Mouse (Mus musculus) neural tube, embryonic 12.5 days (tissue): ENCODE results near the gene Arid1b. TPM values are rescaled to one million over a fixed set of nuclear protein-coding genes. Genes with fewer than 3 reads are reported as not detected.

Experiments used
- ATAC-seq: fragments of 200-750 bp; cut with Nextera tagmentation; 2 replicates; pipeline ENCODE4 v1.8.0; 2017; ENCODE audit warnings: low read depth, mild to moderate bottlenecking, moderate TSS enrichment, moderate library complexity; ENCODE audit not compliant: low FRiP score
- H3K27ac ChIP-seq: fragments of 300-500 bp; sonication (generic); 2 replicates; pipeline ENCODE4 v1.5.1; 2016
- H3K27me3 ChIP-seq: fragments of 300-500 bp; sonication (generic); replicated peaks from 2 replicates; pipeline ENCODE4 v1.6.1; 2016; ENCODE audit warnings: mild to moderate bottlenecking
- H3K36me3 ChIP-seq: fragments of 300-500 bp; sonication (generic); 2 replicates; pipeline ENCODE4 v1.6.1; 2016; ENCODE audit warnings: mild to moderate bottlenecking
- H3K4me1 ChIP-seq: fragments of 300-500 bp; sonication (generic); 2 replicates; pipeline ENCODE4 v1.6.1; 2016
- H3K4me2 ChIP-seq: fragments of 300-500 bp; sonication (generic); replicated peaks from 2 replicates; pipeline ENCODE4 v1.6.1; 2016; ENCODE audit warnings: mild to moderate bottlenecking
- H3K4me3 ChIP-seq: fragments of 300-500 bp; sonication (generic); 2 replicates; pipeline ENCODE4 v1.5.1; 2016
- H3K9ac ChIP-seq: fragments of 300-500 bp; sonication (generic); 2 replicates; pipeline ENCODE4 v1.6.1; 2016; ENCODE audit warnings: mild to moderate bottlenecking
- H3K9me3 ChIP-seq: fragments of 300-500 bp; sonication (generic); 2 replicates; pipeline ENCODE4 v1.6.1; 2016; ENCODE audit warnings: mild to moderate bottlenecking
- WGBS: fragments of 180-500 bp; shearing (Covaris S2); methylation state at CpG from one replicate; pipeline ENCODE4 v1.1.7; 2016; 5-methylcytosine and 5-hydroxymethylcytosine counted together
- polyA plus RNA-seq: library from polyadenylated mRNA; unstranded; fragments of >200 nt; fragmentation: Nextera tagmentation; extraction: Ambion mirVana; gene quantifications from 2 replicates; pipeline ENCODE4 v1.2.1, GENCODE M21; 2016

Arid1b gene
- polyA plus RNA-seq, 1 experiment from 2014 or later: 18.7 TPM

DNA sequence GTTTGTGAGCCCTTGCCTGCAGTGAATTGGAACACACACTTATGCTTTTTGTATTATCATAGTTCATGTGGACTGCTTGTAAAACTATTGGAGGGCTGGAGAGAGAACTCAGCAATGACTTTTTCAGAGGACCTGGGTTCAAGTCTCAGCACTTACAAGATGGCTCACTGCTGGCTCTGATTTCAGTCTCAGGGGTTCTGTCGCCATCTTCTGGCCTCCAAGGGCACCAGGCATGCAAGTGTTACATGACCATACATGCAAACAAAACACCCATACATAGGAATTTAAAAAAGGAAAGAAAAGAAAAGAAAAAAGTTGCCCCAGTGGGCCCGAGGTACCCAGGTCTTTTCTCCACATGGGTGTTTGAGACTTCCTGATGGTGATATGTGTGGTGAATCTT, 32.4 kb downstream of the Arid1b start:
- H3K4me1 ChIP-seq: peaks cover 21% of the 10 kb centered on the region
- ATAC-seq: no peak
- no peak overlapping the region for H3K27ac ChIP-seq
- no peaks in the 10 kb centered on the region for H3K36me3 ChIP-seq
- H3K27me3 ChIP-seq: no peaks in the 10 kb centered on the region
- no peak overlapping the region for H3K9ac ChIP-seq
- 63% methylated on average over 2 of the region's 2 CpGs for WGBS
- H3K9me3 ChIP-seq: no peaks in the 10 kb centered on the region
- no peak overlapping the region for H3K4me3 ChIP-seq
- H3K4me2 ChIP-seq: no peak overlapping the region

DNA sequence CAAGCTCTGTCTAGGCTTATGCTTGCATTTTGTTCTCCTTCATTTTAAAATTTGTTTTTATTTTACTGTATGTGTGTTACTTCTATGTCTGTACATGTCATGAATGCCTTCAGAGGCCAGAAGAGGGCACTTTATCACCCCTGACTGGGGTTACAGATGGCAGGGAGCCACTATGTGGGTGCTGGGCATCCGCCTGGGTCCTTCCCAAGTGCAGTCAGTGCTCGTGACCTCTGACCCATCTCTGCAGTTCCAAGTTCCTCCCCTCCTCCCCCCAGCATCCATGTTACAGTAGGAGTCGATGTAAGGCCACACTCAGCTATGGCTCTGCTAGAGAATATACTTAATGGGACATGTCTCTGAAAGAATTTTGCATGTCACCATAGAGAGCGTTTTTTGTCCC, 35.0 kb downstream of the Arid1b start:
- ATAC-seq: no peak
- Histone ChIP-seq H3K4me2 (no peak overlapping the region), H3K27ac (no peak overlapping the region), H3K27me3 (no peaks in the 10 kb centered on the region), H3K4me1 (peaks cover 10% of the 10 kb centered on the region; the same call in 1 of the 2 replicates), H3K9me3 (no peaks in the 10 kb centered on the region), H3K9ac (no peak overlapping the region), H3K36me3 (no peaks in the 10 kb centered on the region), H3K4me3 (no peak overlapping the region)
- WGBS: 91% methylated on average over 4 of the region's 4 CpGs

GRCm38 (mm10) chr17:5030290-5030689, 36.2 kb downstream of the Arid1b start:
- Histone ChIP-seq H3K4me2 (no peak overlapping the region), H3K4me3 (no peak overlapping the region), H3K27ac (no peak overlapping the region), H3K27me3 (no peaks in the 10 kb centered on the region), H3K36me3 (no peaks in the 10 kb centered on the region), H3K4me1 (peaks cover 11% of the 10 kb centered on the region; the same call in 1 of the 2 replicates), H3K9ac (no peak overlapping the region), H3K9me3 (no peaks in the 10 kb centered on the region)
- ATAC-seq: no peak
- 67% methylated on average over 2 of the region's 2 CpGs for WGBS

DNA sequence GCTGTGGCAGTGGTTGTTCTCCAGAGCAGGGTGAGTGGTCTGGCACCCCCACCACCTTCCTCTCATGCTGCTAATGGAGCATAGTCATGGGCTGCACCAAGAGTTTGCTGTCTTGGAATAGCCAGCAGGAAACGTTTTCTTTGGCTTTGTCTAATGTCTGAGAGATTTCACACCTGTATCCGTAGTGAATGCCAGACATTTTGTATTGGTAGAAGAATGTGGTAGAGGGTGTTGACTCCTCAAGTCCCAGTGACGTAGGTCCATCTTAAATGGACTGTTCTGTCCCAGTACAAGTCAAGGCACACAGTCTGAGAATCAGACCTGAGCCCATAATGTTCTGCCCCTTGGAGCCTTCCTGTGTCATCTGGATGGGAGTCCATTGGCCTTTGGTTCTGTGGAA, 39.2 kb downstream of the Arid1b start:
- Histone ChIP-seq H3K9ac (no peak overlapping the region), H3K4me2 (no peak overlapping the region), H3K36me3 (no peaks in the 10 kb centered on the region), H3K9me3 (no peaks in the 10 kb centered on the region), H3K4me1 (peaks cover 19% of the 10 kb centered on the region), H3K27me3 (no peaks in the 10 kb centered on the region), H3K27ac (no peak overlapping the region), H3K4me3 (no peak overlapping the region)
- ATAC-seq: no peak
- 69% methylated on average over 3 of the region's 3 CpGs for WGBS

GRCm38 (mm10) chr17:5034201-5034600, 40.1 kb downstream of the Arid1b start:
- 90% methylated on average over 3 of the region's 3 CpGs for WGBS
- Histone ChIP-seq H3K9ac (no peak overlapping the region), H3K4me3 (no peak overlapping the region), H3K4me2 (no peak overlapping the region), H3K27me3 (no peaks in the 10 kb centered on the region), H3K4me1 (peaks cover 19% of the 10 kb centered on the region), H3K27ac (no peak overlapping the region), H3K9me3 (no peaks in the 10 kb centered on the region), H3K36me3 (no peaks in the 10 kb centered on the region)
- ATAC-seq: no peak

DNA sequence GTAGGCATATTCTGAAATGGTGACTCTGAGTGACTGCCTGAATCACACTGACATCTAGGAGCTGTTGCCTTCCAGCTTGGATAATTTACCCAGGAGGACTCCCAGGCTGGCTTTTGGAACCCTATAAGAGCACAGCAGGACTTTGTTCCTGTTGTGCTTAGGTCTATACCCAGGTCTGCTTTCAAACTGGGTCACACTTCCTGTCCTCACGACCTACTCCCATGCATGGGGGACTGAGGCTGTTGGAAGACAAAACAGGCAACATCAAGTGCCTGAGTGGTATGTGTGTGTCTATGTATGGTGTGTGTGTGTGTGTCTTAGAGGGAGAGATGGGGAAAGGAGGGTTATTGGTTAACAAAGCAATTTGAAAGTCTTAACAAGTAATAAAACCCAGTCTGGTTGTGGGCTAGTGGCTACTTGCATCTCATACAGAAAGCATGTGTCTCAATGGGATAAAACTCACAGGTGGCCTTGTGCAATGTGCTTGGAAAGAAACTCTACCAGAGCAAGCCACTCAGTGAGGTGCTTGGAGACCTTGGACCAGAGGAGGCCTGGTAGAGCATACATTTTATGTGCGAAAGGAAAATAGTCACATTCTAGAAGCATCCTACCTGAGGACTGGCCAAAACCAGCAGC, 42.2 kb downstream of the Arid1b start:
- Histone ChIP-seq H3K9me3 (no peaks in the 10 kb centered on the region), H3K36me3 (peaks cover 7% of the 10 kb centered on the region; the same call in 1 of the 2 replicates), H3K9ac (no peak overlapping the region), H3K4me2 (no peak overlapping the region), H3K4me3 (no peak overlapping the region), H3K27me3 (no peaks in the 10 kb centered on the region), H3K4me1 (peaks cover 16% of the 10 kb centered on the region), H3K27ac (no peak overlapping the region)
- WGBS: 52% methylated on average over 2 of the region's 2 CpGs
- ATAC-seq: no peak

GRCm38 (mm10) chr17:5037199-5037598, 43.1 kb downstream of the Arid1b start:
- no peak overlapping the region for H3K9ac ChIP-seq
- ATAC-seq: no peak
- no peaks in the 10 kb centered on the region for H3K9me3 ChIP-seq
- no peak overlapping the region for H3K4me2 ChIP-seq
- no peak overlapping the region for H3K27ac ChIP-seq
- 88% methylated on average over 8 of the region's 8 CpGs for WGBS
- no peaks in the 10 kb centered on the region for H3K27me3 ChIP-seq
- H3K4me3 ChIP-seq: no peak overlapping the region
- H3K36me3 ChIP-seq: peaks cover 14% of the 10 kb centered on the region; the same call in 1 of the 2 replicates
- H3K4me1 ChIP-seq: peaks cover 16% of the 10 kb centered on the region

- H3K27ac ChIP-seq: no peak overlapping the region
- H3K4me3 ChIP-seq: no peak overlapping the region
- peaks cover 14% of the 10 kb centered on the region; the same call in 1 of the 2 replicates for H3K36me3 ChIP-seq
- no peaks in the 10 kb centered on the region for H3K27me3 ChIP-seq
- no peak overlapping the region for H3K9ac ChIP-seq
- no peaks in the 10 kb centered on the region for H3K9me3 ChIP-seq
- peaks cover 18% of the 10 kb centered on the region for H3K4me1 ChIP-seq
- no peak for ATAC-seq
- WGBS: 86% methylated on average over 2 of the region's 2 CpGs
- H3K4me2 ChIP-seq: no peak overlapping the region
Measured at GRCm38 (mm10) chr17:5039826-5040225, 45.7 kb downstream of the Arid1b start.

- 77% methylated on average over 7 of the region's 7 CpGs for WGBS
- H3K27ac ChIP-seq: no peak overlapping the region
- no peak for ATAC-seq
- H3K4me1 ChIP-seq: peaks cover 16% of the 10 kb centered on the region
- H3K27me3 ChIP-seq: no peaks in the 10 kb centered on the region
- H3K36me3 ChIP-seq: peaks cover 14% of the 10 kb centered on the region; the same call in 1 of the 2 replicates
- no peak overlapping the region for H3K4me2 ChIP-seq
- H3K9ac ChIP-seq: no peak overlapping the region
- H3K9me3 ChIP-seq: no peaks in the 10 kb centered on the region
- H3K4me3 ChIP-seq: no peak overlapping the region
Measured at GRCm38 (mm10) chr17:5043871-5044270, 49.7 kb downstream of the Arid1b start.

GRCm38 (mm10) chr17:5045613-5046012, 51.5 kb downstream of the Arid1b start:
- peaks cover 13% of the 10 kb centered on the region; the same call in 1 of the 2 replicates for H3K36me3 ChIP-seq
- no peak overlapping the region for H3K27ac ChIP-seq
- H3K27me3 ChIP-seq: no peaks in the 10 kb centered on the region
- peaks cover 12% of the 10 kb centered on the region for H3K4me1 ChIP-seq
- no peak overlapping the region for H3K9ac ChIP-seq
- no peak overlapping the region for H3K4me3 ChIP-seq
- 94% methylated on average over 5 of the region's 5 CpGs for WGBS
- H3K9me3 ChIP-seq: no peaks in the 10 kb centered on the region
- H3K4me2 ChIP-seq: no peak overlapping the region
- no peak for ATAC-seq

DNA sequence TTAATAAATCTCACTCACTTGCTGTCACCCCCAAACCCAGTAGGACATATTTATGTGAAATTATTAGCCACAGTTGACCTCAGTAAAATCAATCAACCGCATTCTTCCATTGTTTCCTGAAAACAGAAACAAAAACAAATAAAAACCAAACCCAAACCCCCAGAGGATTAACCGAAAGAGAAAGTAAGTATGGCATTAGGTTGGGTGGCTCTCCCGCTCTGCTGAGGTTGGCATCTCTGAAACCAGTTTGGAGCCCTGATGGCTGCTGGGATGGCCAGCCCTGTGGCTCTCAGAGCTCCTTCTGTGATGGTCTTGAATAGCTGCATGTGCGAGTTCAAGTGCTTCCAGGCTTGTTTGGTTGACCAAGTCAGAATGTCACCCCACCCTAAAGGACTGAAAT, 53.2 kb downstream of the Arid1b start:
- H3K9ac ChIP-seq: no peak overlapping the region
- H3K27me3 ChIP-seq: no peaks in the 10 kb centered on the region
- no peak overlapping the region for H3K4me3 ChIP-seq
- no peak overlapping the region for H3K27ac ChIP-seq
- no peak overlapping the region for H3K4me2 ChIP-seq
- no peak for ATAC-seq
- peaks cover 22% of the 10 kb centered on the region for H3K4me1 ChIP-seq
- no peaks in the 10 kb centered on the region for H3K9me3 ChIP-seq
- H3K36me3 ChIP-seq: no peaks in the 10 kb centered on the region
- WGBS: 80% methylated on average over 4 of the region's 4 CpGs

DNA sequence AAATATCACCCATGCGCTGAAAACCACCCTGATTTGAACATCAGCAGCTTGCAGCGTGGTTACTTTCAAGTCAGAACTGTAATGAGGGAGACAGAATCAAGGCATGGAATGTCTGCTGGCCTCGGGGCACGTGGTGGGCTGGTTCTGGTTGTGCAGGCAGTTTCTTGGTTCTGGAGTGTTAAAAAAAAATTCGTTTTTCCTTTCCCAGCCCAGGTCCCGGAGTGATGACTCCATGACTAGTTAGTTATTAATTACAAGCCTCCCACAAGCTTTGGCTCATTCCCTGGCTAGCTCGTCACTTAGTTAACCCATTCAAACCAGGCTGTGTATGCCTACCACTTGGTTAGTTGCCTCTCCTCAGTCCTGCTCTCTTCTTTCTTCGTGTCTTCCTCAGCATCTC, 56.1 kb downstream of the Arid1b start:
- Histone ChIP-seq H3K27ac (no peak overlapping the region), H3K4me2 (no peak overlapping the region), H3K27me3 (no peaks in the 10 kb centered on the region), H3K9me3 (no peaks in the 10 kb centered on the region), H3K36me3 (no peaks in the 10 kb centered on the region), H3K4me1 (peaks cover 24% of the 10 kb centered on the region), H3K4me3 (no peak overlapping the region), H3K9ac (no peak overlapping the region)
- 81% methylated on average over 8 of the region's 8 CpGs for WGBS
- ATAC-seq: no peak

DNA sequence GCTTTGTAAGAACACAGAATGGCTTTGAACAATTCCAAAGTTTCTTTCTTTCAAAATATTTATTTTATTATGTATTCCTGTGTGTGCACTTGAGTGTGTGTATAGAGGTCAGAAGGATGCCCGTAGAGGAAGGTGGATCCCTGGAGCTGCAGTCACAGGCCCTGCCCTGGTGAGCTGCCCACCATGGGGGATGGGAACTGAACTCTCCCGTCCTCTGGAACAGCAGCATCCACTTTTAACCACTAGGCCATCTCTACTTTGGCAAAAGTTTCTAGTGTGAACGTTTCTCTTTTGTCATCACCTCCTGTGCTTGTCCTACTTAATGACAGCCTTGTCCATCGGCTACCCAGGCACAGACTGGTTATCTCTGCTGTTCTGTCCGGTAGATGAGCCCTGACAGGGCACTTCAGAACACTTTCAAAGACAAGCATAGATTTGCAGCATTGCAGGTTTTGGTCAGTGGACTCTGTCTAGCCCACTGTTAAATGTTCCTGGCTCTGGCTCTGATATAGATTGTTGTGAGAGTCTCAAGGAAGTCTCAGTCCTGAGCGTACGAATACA, 56.9 kb downstream of the Arid1b start:
- Histone ChIP-seq H3K4me2 (no peak overlapping the region), H3K9me3 (no peaks in the 10 kb centered on the region), H3K27ac (no peak overlapping the region), H3K27me3 (no peaks in the 10 kb centered on the region), H3K9ac (no peak overlapping the region), H3K36me3 (no peaks in the 10 kb centered on the region), H3K4me3 (no peak overlapping the region), H3K4me1 (peaks cover 30% of the 10 kb centered on the region)
- no peak for ATAC-seq
- 85% methylated on average over 7 of the region's 7 CpGs for WGBS
